Mouse (Mus musculus): ENCODE data around the gene Tmem74b. TPM values are rescaled to one million over a fixed set of nuclear protein-coding genes. Genes with fewer than 3 reads are reported as not detected.

Gene Tmem74b
- total and polyA plus RNA-seq, 2 experiments from 2014 or later, result 22.6 to 27.3 TPM

- Histone ChIP-seq H3K4me3 (ENCODE audit: low read length) (no peak overlapping the region), H3K27ac (no peak overlapping the region), H3K9me3 (ENCODE audit: low read length) (0 out of 2 replicates have a peak, but pooled peaks cover 3% of the 10 kb centered on the region), H3K27me3 (ENCODE audit: insufficient read depth, low read length) (no peaks in the 10 kb centered on the region), H3K36me3 (ENCODE audit: insufficient read depth, low read length) (peaks cover 42% of the 10 kb centered on the region), H3K4me1 (ENCODE audit: insufficient read depth, low read length) (no peaks in the 10 kb centered on the region), H3K9ac (replicated peaks; ENCODE audit: low read length) (no peak overlapping the region), H3K4me2 (ENCODE audit: low read depth, low read length) (no peak overlapping the region)
- WGBS, result 95% methylated on average over 2 of the region's 2 CpGs
- no peak for TF ChIP-seq CTCF (IDR thresholded peaks at IDR 0.05; ENCODE audit: low read depth)
- DNase-seq (ENCODE audit: low spot score) (no peak), ATAC-seq (no peak)
Observed at GRCm38 (mm10) chr2:151724094-151724493, 22.3 kb downstream of the Tmem74b start.

GRCm38 (mm10) chr2:151733151-151733865, 31.5 kb downstream of the Tmem74b start:
- 86% methylated on average over 8 of the region's 8 CpGs for WGBS
- TF ChIP-seq CTCF (IDR thresholded peaks at IDR 0.05; ENCODE audit: low read depth), result no peak
- Histone ChIP-seq H3K9me3 (ENCODE audit: low read length) (no peaks in the 10 kb centered on the region), H3K27me3 (ENCODE audit: insufficient read depth, low read length) (no peaks in the 10 kb centered on the region), H3K36me3 (ENCODE audit: insufficient read depth, low read length) (peaks cover 44% of the 10 kb centered on the region; the same call in 1 of the 2 replicates), H3K27ac (no peak overlapping the region), H3K4me2 (ENCODE audit: low read depth, low read length) (no peak overlapping the region), H3K4me1 (ENCODE audit: insufficient read depth, low read length) (no peaks in the 10 kb centered on the region), H3K4me3 (ENCODE audit: low read length) (no peak overlapping the region), H3K9ac (replicated peaks; ENCODE audit: low read length) (no peak overlapping the region)
- no peak for DNase-seq (ENCODE audit: low spot score)
- ATAC-seq, result no peak

- no peak overlapping the region for H3K27ac ChIP-seq
- no peak overlapping the region for H3K4me2 ChIP-seq (ENCODE audit: low read depth, low read length)
- ATAC-seq (no peak), DNase-seq (ENCODE audit: low spot score) (no peak)
- 0 out of 2 replicates have a peak, but pooled peaks cover 13% of the 10 kb centered on the region for H3K4me1 ChIP-seq (ENCODE audit: insufficient read depth, low read length)
- 93% methylated on average over 6 of the region's 6 CpGs for WGBS
- H3K27me3 ChIP-seq (ENCODE audit: insufficient read depth, low read length), result no peaks in the 10 kb centered on the region
- no peaks in the 10 kb centered on the region for H3K9me3 ChIP-seq (ENCODE audit: low read length)
- H3K36me3 ChIP-seq (ENCODE audit: insufficient read depth, low read length), result peaks cover 23% of the 10 kb centered on the region; the same call in 1 of the 2 replicates
- H3K4me3 ChIP-seq (ENCODE audit: low read length), result no peak overlapping the region
- H3K9ac ChIP-seq (replicated peaks; ENCODE audit: low read length), result no peak overlapping the region
- TF ChIP-seq CTCF (IDR thresholded peaks at IDR 0.05; ENCODE audit: low read depth), result no peak
Observed at GRCm38 (mm10) chr2:151735422-151735821, 33.6 kb downstream of the Tmem74b start.

GRCm38 (mm10) chr2:151738460-151738859, 36.7 kb downstream of the Tmem74b start:
- 87% methylated on average over 4 of the region's 4 CpGs for WGBS
- H3K27me3 ChIP-seq (ENCODE audit: insufficient read depth, low read length), result no peaks in the 10 kb centered on the region
- no peaks in the 10 kb centered on the region for H3K9me3 ChIP-seq (ENCODE audit: low read length)
- no peak overlapping the region for H3K9ac ChIP-seq (replicated peaks; ENCODE audit: low read length)
- DNase-seq (ENCODE audit: low spot score) (no peak), ATAC-seq (no peak)
- H3K4me3 ChIP-seq (ENCODE audit: low read length), result no peak overlapping the region
- TF ChIP-seq CTCF (IDR thresholded peaks at IDR 0.05; ENCODE audit: low read depth), result no peak
- no peak overlapping the region for H3K4me2 ChIP-seq (ENCODE audit: low read depth, low read length)
- H3K27ac ChIP-seq, result no peak overlapping the region
- H3K4me1 ChIP-seq (ENCODE audit: insufficient read depth, low read length), result peaks cover 13% of the 10 kb centered on the region; the same call in 1 of the 2 replicates
- peaks cover 20% of the 10 kb centered on the region; the same call in 1 of the 2 replicates for H3K36me3 ChIP-seq (ENCODE audit: insufficient read depth, low read length)

- no peaks in the 10 kb centered on the region for H3K9me3 ChIP-seq (ENCODE audit: low read length)
- no peak for TF ChIP-seq CTCF (IDR thresholded peaks at IDR 0.05; ENCODE audit: low read depth)
- H3K4me1 ChIP-seq (ENCODE audit: insufficient read depth, low read length), result peaks cover 13% of the 10 kb centered on the region; the same call in 1 of the 2 replicates
- H3K27me3 ChIP-seq (ENCODE audit: insufficient read depth, low read length), result no peaks in the 10 kb centered on the region
- H3K9ac ChIP-seq (replicated peaks; ENCODE audit: low read length), result no peak overlapping the region
- 82% methylated on average over 3 of the region's 3 CpGs for WGBS
- DNase-seq (ENCODE audit: low spot score) (no peak), ATAC-seq (no peak)
- H3K4me2 ChIP-seq (ENCODE audit: low read depth, low read length), result no peak overlapping the region
- H3K36me3 ChIP-seq (ENCODE audit: insufficient read depth, low read length), result peaks cover 14% of the 10 kb centered on the region; the same call in 1 of the 2 replicates
- H3K4me3 ChIP-seq (ENCODE audit: low read length), result no peak overlapping the region
- no peak overlapping the region for H3K27ac ChIP-seq
Observed at GRCm38 (mm10) chr2:151739081-151739480, 37.3 kb downstream of the Tmem74b start.

GRCm38 (mm10) chr2:151739505-151739904, 37.7 kb downstream of the Tmem74b start:
- Histone ChIP-seq H3K36me3 (ENCODE audit: insufficient read depth, low read length) (peaks cover 10% of the 10 kb centered on the region; the same call in 1 of the 2 replicates), H3K4me3 (ENCODE audit: low read length) (no peak overlapping the region), H3K27ac (no peak overlapping the region), H3K4me2 (ENCODE audit: low read depth, low read length) (peak overlapping the region; percentile 82; the same call in 1 of the 2 replicates), H3K4me1 (ENCODE audit: insufficient read depth, low read length) (peaks cover 13% of the 10 kb centered on the region; the same call in 1 of the 2 replicates), H3K9me3 (ENCODE audit: low read length) (no peaks in the 10 kb centered on the region), H3K9ac (replicated peaks; ENCODE audit: low read length) (no peak overlapping the region), H3K27me3 (ENCODE audit: insufficient read depth, low read length) (no peaks in the 10 kb centered on the region)
- TF ChIP-seq CTCF (IDR thresholded peaks at IDR 0.05; ENCODE audit: low read depth), result no peak
- 91% methylated on average over 7 of the region's 7 CpGs for WGBS
- no peak for ATAC-seq
- DNase-seq (ENCODE audit: low spot score), result no peak

Measured in hindbrain, postnatal 0 days (tissue).